Mouse (Mus musculus) liver, embryonic 16.5 days (tissue): ENCODE results near the gene Chst8. TPM values are rescaled to one million over a fixed set of nuclear protein-coding genes. Genes with fewer than 3 reads are reported as not detected.

Source experiments
- ATAC-seq: fragments of 200-750 bp; cut with Nextera tagmentation; 2 replicates; pipeline ENCODE4 v1.8.0; 2017; ENCODE audit warnings: low read depth, mild to moderate bottlenecking, moderate number of reproducible peaks, moderate library complexity
- H3K27ac ChIP-seq: fragments of 300-500 bp; sonication (generic); 2 replicates; pipeline ENCODE4 v1.5.1; 2014; ENCODE audit warnings: mild to moderate bottlenecking, low read length
- H3K27me3 ChIP-seq: fragments of 300-500 bp; sonication (generic); 2 replicates; pipeline ENCODE4 v1.6.1; 2014; ENCODE audit warnings: low read depth, low read length, mixed read lengths; ENCODE audit not compliant: control insufficient read depth, insufficient read depth
- H3K36me3 ChIP-seq: fragments of 300-500 bp; sonication (generic); 2 replicates; pipeline ENCODE4 v1.6.1; 2014; ENCODE audit warnings: mild to moderate bottlenecking; ENCODE audit not compliant: control insufficient read depth, insufficient read depth
- H3K4me1 ChIP-seq: fragments of 300-500 bp; sonication (generic); 2 replicates; pipeline ENCODE4 v1.6.1; 2014; ENCODE audit warnings: low read depth, low read length, mixed read lengths; ENCODE audit not compliant: control insufficient read depth
- H3K4me2 ChIP-seq: fragments of 300-500 bp; sonication (generic); 2 replicates; pipeline ENCODE4 v1.6.1; 2014; ENCODE audit warnings: low read depth, low read length, mixed read lengths
- H3K4me3 ChIP-seq: fragments of 300-500 bp; sonication (generic); 2 replicates; pipeline ENCODE4 v1.5.1; 2014; ENCODE audit warnings: low read depth, mild to moderate bottlenecking, low read length
- H3K9ac ChIP-seq: fragments of 300-500 bp; sonication (generic); 2 replicates; pipeline ENCODE4 v1.6.1; 2014; ENCODE audit warnings: low read depth, low read length
- H3K9me3 ChIP-seq: fragments of 300-500 bp; sonication (generic); replicated peaks from 2 replicates; pipeline ENCODE4 v1.6.1; 2016; ENCODE audit warnings: low read length; ENCODE audit not compliant: control insufficient read depth
- WGBS: fragments of 180-500 bp; shearing (Covaris S2); extraction: QIAGEN DNeasy Blood & Tissue Kit; methylation state at CpG from one replicate; pipeline ENCODE4 v1.1.7; 2014; ENCODE audit not compliant: insufficient replicate concordance; 5-methylcytosine and 5-hydroxymethylcytosine counted together
- polyA plus RNA-seq: library from polyadenylated mRNA; unstranded; fragments of >200 nt; fragmentation: Nextera tagmentation; extraction: Ambion mirVana; gene quantifications from 2 replicates; pipeline ENCODE4 v1.2.1, GENCODE M21; 2015

Chst8 gene
- polyA plus RNA-seq, 1 experiment from 2014 or later = 0.33 TPM

DNA sequence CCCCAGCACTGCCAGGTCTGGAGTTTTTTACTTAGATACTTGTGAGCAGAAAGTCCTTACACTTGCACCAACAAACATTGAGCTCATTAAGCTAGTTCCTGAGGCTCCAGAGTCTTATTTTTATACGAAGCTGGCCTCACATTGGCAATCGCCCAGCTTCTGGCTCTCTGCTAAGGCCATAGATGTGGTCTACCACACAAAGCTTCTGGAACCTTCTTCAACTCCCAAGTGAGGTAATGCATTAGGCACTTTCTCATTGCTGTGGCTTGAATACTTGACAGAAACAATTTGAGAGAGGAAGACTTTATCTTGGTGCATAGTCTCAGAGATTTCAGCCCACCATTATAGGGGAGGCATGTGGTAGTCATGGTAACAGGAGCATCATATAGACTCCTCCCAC lies 132.6 kb downstream of the Chst8 start:
- no peaks in the 10 kb centered on the region for H3K9me3 ChIP-seq
- no peak overlapping the region for H3K9ac ChIP-seq
- no peaks in the 10 kb centered on the region for H3K36me3 ChIP-seq
- H3K27me3 ChIP-seq = peaks cover 12% of the 10 kb centered on the region
- no peaks in the 10 kb centered on the region for H3K4me1 ChIP-seq
- no peak for ATAC-seq
- no peak overlapping the region for H3K27ac ChIP-seq
- H3K4me3 ChIP-seq = no peak overlapping the region
- WGBS = 53% methylated on average over 2 of the region's 2 CpGs
- H3K4me2 ChIP-seq = no peak overlapping the region

DNA sequence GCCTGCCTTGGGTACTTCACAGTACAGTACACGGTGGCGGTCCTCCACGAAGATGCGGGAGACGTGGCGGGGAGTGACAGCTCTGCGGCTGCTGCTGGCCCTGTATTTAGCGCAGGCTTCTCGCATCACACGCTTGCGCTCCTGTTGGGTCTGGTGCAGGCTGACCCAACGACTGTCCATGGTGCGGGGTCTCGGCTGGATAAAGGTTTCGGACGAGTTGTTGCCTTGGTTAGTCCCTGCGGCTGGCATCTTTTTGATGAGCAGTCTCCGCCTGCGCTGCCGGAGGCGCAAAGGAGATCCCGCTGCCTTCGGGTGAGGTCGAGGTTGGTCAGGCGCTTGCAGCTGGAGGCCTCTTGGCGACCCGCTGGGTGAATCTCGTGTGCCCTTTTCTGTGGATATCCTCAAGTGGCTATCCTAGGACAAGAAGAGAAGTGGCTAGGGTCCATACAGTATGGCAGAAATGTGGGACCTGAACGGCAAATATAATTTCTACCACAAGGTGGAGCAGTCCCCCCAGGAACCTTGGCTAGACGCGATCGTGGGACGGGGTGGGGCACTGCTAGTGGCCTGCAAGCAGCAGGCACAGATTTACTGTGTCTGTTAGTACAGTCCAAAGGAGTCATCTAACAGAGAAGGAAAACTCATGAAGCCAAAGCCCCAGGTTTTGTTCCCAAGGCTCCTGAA lies 136.5 kb downstream of the Chst8 start:
- Histone ChIP-seq H3K36me3 (no peaks in the 10 kb centered on the region), H3K9ac (no peak overlapping the region), H3K4me1 (no peaks in the 10 kb centered on the region), H3K27ac (no peak overlapping the region), H3K4me3 (no peak overlapping the region), H3K4me2 (no peak overlapping the region), H3K27me3 (peaks cover 15% of the 10 kb centered on the region), H3K9me3 (no peaks in the 10 kb centered on the region)
- WGBS = 11% methylated on average over 33 of the region's 33 CpGs
- ATAC-seq = no peak

DNA sequence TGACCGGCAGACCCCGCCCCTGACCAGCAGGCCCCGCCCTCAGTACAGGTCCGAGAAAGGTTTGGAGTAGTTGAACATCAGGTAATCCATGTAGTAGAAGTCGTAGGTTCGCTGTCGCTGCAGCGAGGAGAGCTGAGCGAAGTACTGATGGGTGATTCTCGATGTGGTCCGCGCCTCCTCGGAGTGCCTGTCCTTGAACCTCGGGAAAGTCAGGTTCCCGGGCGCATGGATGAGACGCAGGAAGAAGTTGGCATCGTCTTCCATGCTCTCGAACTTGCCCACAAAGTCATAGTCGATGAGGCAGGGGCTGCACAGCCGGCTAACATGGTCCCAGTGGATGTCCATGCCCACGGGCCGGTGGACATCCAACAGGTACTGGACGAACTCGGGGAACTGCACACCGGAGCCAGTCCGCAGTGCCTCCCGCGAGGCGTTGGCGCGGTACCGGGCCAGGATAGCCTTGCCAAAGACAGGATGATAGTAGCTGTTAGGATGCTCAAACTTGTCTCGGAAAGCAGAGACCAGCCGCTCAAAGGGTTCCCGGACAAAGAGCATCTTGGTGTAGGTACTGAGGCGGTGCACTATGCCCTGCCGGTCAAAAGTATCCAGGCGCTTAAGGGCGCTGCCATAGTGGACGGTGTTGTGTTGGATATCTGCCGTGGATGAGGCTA lies 137.3 kb downstream of the Chst8 start:
- Histone ChIP-seq H3K27ac (no peak overlapping the region), H3K9ac (no peak overlapping the region), H3K9me3 (no peaks in the 10 kb centered on the region), H3K36me3 (no peaks in the 10 kb centered on the region), H3K4me2 (no peak overlapping the region), H3K4me3 (no peak overlapping the region), H3K4me1 (no peaks in the 10 kb centered on the region), H3K27me3 (peaks cover 15% of the 10 kb centered on the region)
- ATAC-seq = no peak
- 15% methylated on average over 42 of the region's 42 CpGs for WGBS

DNA sequence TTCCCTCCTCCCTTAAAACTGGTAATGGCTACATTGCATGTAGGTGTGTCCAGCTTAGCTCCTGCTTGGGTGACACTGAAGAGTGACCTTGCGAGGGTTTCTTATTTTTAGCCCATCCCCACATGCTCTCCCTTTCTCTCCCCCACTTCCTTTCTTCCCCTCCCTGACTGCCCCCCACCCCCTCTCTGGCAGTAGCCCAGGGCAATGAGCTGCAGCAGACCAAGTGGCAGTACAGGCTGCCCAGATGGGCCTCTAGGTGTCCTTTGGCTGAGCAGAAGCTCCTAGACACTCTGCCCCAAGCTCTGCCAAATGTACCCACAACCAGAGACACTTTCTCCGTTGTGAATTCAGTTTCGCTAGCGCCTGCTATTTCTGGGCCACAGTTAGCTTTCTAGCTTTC lies 139.6 kb downstream of the Chst8 start:
- Histone ChIP-seq H3K9ac (no peak overlapping the region), H3K4me2 (no peak overlapping the region), H3K4me1 (no peaks in the 10 kb centered on the region), H3K27ac (no peak overlapping the region), H3K27me3 (peaks cover 15% of the 10 kb centered on the region), H3K36me3 (no peaks in the 10 kb centered on the region), H3K9me3 (no peaks in the 10 kb centered on the region), H3K4me3 (no peak overlapping the region)
- 48% methylated on average over 4 of the region's 4 CpGs for WGBS
- ATAC-seq = no peak

DNA sequence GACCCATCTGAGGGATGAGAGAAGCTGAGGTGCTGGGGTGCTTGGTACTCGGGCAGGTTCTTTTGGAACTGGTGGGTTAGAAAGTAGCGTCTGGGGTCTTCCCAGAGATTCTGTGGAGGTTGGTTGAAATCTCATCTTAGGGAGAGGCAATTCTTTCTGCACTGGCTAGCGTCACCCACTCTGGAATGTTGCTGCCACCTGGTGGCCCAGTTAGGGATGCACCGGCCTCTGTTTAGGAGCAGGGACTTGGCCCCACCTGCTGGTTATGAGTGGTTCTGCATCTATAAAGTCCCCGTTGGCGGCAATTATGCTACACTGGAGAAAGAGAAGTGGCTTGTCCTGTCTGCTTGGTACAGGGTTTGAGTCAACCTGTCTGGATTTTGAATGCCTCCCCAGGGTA lies 140.6 kb downstream of the Chst8 start:
- Histone ChIP-seq H3K4me1 (no peaks in the 10 kb centered on the region), H3K36me3 (no peaks in the 10 kb centered on the region), H3K9ac (no peak overlapping the region), H3K9me3 (no peaks in the 10 kb centered on the region), H3K27ac (no peak overlapping the region), H3K4me3 (no peak overlapping the region), H3K4me2 (no peak overlapping the region), H3K27me3 (peaks cover 15% of the 10 kb centered on the region)
- ATAC-seq = peak; percentile 27; the same call in 1 of the 2 replicates
- WGBS = 0% methylated on average over 6 of the region's 6 CpGs

DNA sequence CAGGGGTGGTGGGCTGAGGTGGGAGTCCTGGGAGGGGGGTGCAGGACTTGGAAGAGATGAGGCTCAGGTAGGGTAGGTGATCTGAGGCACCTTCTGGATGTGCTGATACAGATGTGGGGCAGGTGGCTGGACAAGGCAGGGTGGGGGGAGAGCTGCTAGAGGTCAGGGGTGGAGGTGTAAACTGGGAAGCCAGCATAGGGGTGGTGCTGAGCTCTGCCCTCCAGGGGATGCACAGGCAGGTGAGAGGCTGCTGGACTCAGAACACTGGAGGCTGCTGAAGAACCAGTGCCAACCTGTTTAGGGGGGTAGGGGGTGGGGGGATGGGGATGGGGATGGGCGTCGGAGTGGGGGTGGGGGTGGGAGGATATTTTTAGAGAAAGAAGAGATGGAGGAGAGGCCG lies 141.7 kb downstream of the Chst8 start:
- H3K9me3 ChIP-seq = no peaks in the 10 kb centered on the region
- H3K9ac ChIP-seq = no peak overlapping the region
- no peaks in the 10 kb centered on the region for H3K4me1 ChIP-seq
- 68% methylated on average over 3 of the region's 3 CpGs for WGBS
- H3K27me3 ChIP-seq = peaks cover 12% of the 10 kb centered on the region
- no peak for ATAC-seq
- H3K4me2 ChIP-seq = no peak overlapping the region
- H3K4me3 ChIP-seq = no peak overlapping the region
- no peaks in the 10 kb centered on the region for H3K36me3 ChIP-seq
- H3K27ac ChIP-seq = no peak overlapping the region

DNA sequence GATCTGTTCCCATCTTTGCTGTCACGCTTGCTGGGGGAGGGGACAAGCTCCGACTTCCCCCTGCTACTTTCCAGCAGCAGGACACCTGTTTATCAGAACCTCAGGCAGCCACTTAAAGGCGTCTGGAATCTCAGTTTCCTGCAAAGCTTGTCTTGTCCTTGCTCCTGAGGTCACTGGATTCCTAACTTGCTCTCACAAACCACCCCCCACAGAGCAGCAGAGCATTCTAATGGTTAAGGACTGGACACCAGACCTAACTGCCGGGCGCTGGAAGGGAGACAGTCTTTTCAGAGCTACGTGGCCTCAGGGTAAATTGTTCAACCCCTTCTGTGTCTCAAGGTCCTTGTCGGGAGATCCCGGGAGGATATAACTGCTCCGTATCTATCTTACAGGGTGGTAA lies 143.2 kb downstream of the Chst8 start:
- Histone ChIP-seq H3K36me3 (no peaks in the 10 kb centered on the region), H3K27me3 (no peaks in the 10 kb centered on the region; the same call in 1 of the 2 replicates), H3K27ac (no peak overlapping the region), H3K4me2 (no peak overlapping the region), H3K4me3 (no peak overlapping the region), H3K9ac (no peak overlapping the region), H3K9me3 (no peaks in the 10 kb centered on the region), H3K4me1 (no peaks in the 10 kb centered on the region)
- ATAC-seq = no peak
- WGBS = 31% methylated on average over 9 of the region's 9 CpGs

DNA sequence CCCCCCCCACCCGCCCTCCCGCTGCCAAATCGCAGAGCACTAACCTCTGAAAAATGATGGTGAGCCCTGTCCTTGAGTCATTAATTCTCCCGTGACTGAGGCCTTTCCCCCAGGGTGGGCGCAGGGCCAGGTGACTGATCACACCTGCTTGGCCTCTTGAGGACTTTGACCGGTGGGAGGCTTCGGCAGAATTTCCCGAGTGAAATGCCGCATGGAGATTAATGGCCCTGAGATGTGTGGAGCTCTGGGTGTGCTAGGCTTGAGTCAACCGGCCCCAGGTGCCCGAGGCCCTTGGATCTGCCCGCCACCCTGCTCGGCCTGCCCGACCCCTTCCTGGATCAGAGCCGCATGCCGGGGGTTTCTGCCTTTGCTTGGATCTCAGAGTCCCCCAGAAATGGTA lies 144.6 kb downstream of the Chst8 start:
- H3K9me3 ChIP-seq = no peaks in the 10 kb centered on the region
- ATAC-seq = no peak
- no peak overlapping the region for H3K4me2 ChIP-seq
- no peaks in the 10 kb centered on the region for H3K36me3 ChIP-seq
- H3K4me3 ChIP-seq = no peak overlapping the region
- H3K27ac ChIP-seq = no peak overlapping the region
- H3K9ac ChIP-seq = no peak overlapping the region
- 73% methylated on average over 16 of the region's 16 CpGs for WGBS
- no peaks in the 10 kb centered on the region for H3K4me1 ChIP-seq
- no peaks in the 10 kb centered on the region; the same call in 1 of the 2 replicates for H3K27me3 ChIP-seq

DNA sequence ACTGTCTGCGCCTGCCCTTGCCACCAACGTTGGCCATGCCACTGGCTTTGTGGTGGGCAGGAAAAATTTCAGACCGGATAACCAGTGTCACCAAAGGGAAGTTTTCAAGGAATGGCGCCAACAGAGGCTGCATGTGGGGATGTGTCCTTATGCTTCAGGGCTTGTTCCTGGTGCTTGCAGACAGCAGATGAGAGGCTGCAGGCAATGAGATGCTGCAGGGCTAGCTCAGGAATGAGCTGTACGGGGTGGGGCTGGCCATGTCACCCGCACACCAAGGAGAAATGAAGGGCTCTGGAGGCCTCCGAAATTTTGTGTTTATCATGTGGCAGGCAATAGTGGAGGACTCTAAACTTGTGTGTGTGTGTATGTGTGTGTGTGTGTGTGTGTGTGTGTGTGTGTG lies 149.4 kb downstream of the Chst8 start:
- H3K4me1 ChIP-seq = no peaks in the 10 kb centered on the region; the same call in 1 of the 2 replicates
- H3K9me3 ChIP-seq = no peaks in the 10 kb centered on the region
- H3K27ac ChIP-seq = no peak overlapping the region
- H3K9ac ChIP-seq = no peak overlapping the region
- no peak for ATAC-seq
- no peak overlapping the region for H3K4me3 ChIP-seq
- 41% methylated on average over 7 of the region's 7 CpGs for WGBS
- H3K36me3 ChIP-seq = no peaks in the 10 kb centered on the region
- H3K4me2 ChIP-seq = no peak overlapping the region
- no peaks in the 10 kb centered on the region for H3K27me3 ChIP-seq
